Mouse (Mus musculus) gastrocnemius, postnatal 4 days (tissue): Measurements from ENCODE around the gene Tlcd2. TPM values are rescaled to one million over a fixed set of nuclear protein-coding genes. Genes with fewer than 3 reads are reported as not detected.
A peak's percentile ranks its signal among the peaks of the same experiment; 100 is the strongest.

Source experiments
- DNase-seq, 2 experiments: peaks; one replicate each; pipeline ENCODE4 v3.0.0; 2021 to 2022; ENCODE audit warnings: low spot score in 2 of 2, mixed read lengths in 2 of 2
- long read RNA-seq, 2 experiments: library from polyadenylated mRNA; stranded (forward); transcript quantifications; one replicate each; pipeline ENCODE4 v2.0.0; 2021
- total RNA-seq, 2 experiments: library from RNA; stranded (reverse); gene quantifications; 2 replicates each; pipeline ENCODE4 v1.2.3; 2021

The Tlcd2 gene
- total RNA-seq = 10 to 100 TPM in 1 of 2 experiments, 1 to 10 TPM in 1; 9.6 to 12.6 TPM
- long read RNA-seq, experiment 1, partial matches to known transcripts = 4 of 10 reads
- long read RNA-seq, experiment 1, other reads (novel, unspliced or antisense) = 4 of 10 reads
- long read RNA-seq, experiment 2, partial matches to known transcripts = 3 of 10 reads
- long read RNA-seq, experiment 2, other reads (novel, unspliced or antisense) = 3 of 10 reads

GRCm38 (mm10) chr11:75460844-75461742 is at the start of gene Tlcd2:
Gene Tlcd2 (plus strand): TSS chr11:75461715.
- peak; percentile 97 to 99 for DNase-seq

GRCm38 (mm10) chr11:75415096-75415495 is 46.4 kb upstream of the Tlcd2 start:
- no peak for DNase-seq

GRCm38 (mm10) chr11:75415994-75416393 is 45.5 kb upstream of the Tlcd2 start:
- DNase-seq = no peak

- no peak for DNase-seq
Measured at GRCm38 (mm10) chr11:75420037-75420436, 41.5 kb upstream of the Tlcd2 start.

- DNase-seq = no peak
Measured at GRCm38 (mm10) chr11:75420810-75421374, 40.6 kb upstream of the Tlcd2 start.

- DNase-seq = peak in 1 of 2 experiments; percentile 44
Measured at GRCm38 (mm10) chr11:75421375-75422012, 40.0 kb upstream of the Tlcd2 start.

GRCm38 (mm10) chr11:75422013-75422792 is 39.3 kb upstream of the Tlcd2 start, which contains the start of gene Serpinf1:
Gene Serpinf1 (minus strand): TSS chr11:75422701.
- no peak for DNase-seq

- no peak for DNase-seq
Measured at GRCm38 (mm10) chr11:75423091-75423490, 38.4 kb upstream of the Tlcd2 start.

GRCm38 (mm10) chr11:75424033-75424432 is 37.5 kb upstream of the Tlcd2 start:
- no peak for DNase-seq

- DNase-seq = no peak
Measured at GRCm38 (mm10) chr11:75424459-75424858, 37.1 kb upstream of the Tlcd2 start.

GRCm38 (mm10) chr11:75429019-75429705 is 32.4 kb upstream of the Tlcd2 start:
- no peak for DNase-seq

- DNase-seq = peak in 1 of 2 experiments; percentile 66
Measured at GRCm38 (mm10) chr11:75431307-75431706, 30.2 kb upstream of the Tlcd2 start.

GRCm38 (mm10) chr11:75434138-75434537 is 27.4 kb upstream of the Tlcd2 start:
- DNase-seq = no peak

- DNase-seq = no peak
Measured at GRCm38 (mm10) chr11:75438194-75438593, 23.3 kb upstream of the Tlcd2 start.

GRCm38 (mm10) chr11:75438804-75439203 is 22.7 kb upstream of the Tlcd2 start:
- DNase-seq = no peak

GRCm38 (mm10) chr11:75439363-75439762 is 22.2 kb upstream of the Tlcd2 start, which contains the start of gene Serpinf2:
Gene Serpinf2 (minus strand): TSS chr11:75439591.
- DNase-seq = no peak

- DNase-seq = no peak
Measured at GRCm38 (mm10) chr11:75439951-75440350, 21.6 kb upstream of the Tlcd2 start.

- DNase-seq = no peak
Measured at GRCm38 (mm10) chr11:75441034-75441433, 20.5 kb upstream of the Tlcd2 start.

GRCm38 (mm10) chr11:75441601-75442000 is 19.9 kb upstream of the Tlcd2 start:
- peak in 1 of 2 experiments; percentile 15 for DNase-seq

GRCm38 (mm10) chr11:75443711-75444110 is 17.8 kb upstream of the Tlcd2 start:
- DNase-seq = no peak
